Mouse (Mus musculus) cerebral cortex, adult 2 months (tissue): ENCODE results near the gene Dcdc2a.

ENCODE experiments used
- WGBS: fragments of 180-500 bp; shearing (Covaris S2); methylation state at CpG from one replicate; pipeline ENCODE4 v1.1.7; 2018; 5-methylcytosine and 5-hydroxymethylcytosine counted together

Gene Dcdc2a

GRCm38 (mm10) chr13:25055873-25056667 is at the start of gene Dcdc2a:
TSS of gene Dcdc2a (plus strand) at chr13:25056004.
- 4% methylated on average over 63 of the region's 63 CpGs for WGBS

DNA sequence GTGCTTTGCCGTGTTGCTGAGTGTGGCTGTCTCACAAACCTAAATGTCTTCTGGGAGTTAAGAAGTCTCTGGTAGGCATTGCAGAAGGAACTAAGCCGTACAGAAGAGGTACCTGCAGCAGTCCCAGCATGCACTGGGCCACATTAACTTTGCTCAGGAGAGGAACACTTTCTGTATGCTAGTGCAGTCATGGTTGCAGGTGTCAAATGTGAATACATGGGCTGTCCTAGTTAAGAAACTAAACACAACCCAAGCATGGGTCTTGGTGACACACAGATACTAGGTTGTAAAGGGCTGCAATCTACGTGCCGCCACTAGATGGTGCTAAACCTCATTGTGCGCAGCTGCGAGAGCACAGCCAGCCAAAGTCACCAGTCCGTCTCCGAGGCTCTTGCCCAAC is 48.7 kb upstream of the Dcdc2a start:
- WGBS = 44% methylated on average over 8 of the region's 8 CpGs

DNA sequence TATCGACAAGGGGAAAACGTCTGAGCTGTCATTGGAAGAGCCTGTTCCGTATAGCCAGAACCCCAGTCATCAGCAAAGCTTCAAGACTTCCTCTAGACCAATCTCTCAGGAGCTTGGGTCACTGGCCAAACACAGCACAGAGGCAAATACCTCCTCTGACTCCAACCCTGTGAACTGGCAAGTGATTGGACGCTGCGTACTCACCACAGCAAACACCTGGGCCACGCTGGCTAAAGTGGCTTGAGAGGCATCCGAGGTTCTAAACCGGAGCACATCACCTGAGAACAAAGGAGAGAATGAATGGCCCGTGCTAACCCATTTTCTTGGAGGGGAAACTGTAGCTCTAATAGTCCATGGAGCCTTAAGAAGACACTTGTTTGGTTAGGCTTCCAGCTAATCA is 37.5 kb upstream of the Dcdc2a start:
- WGBS = 89% methylated on average over 9 of the region's 9 CpGs

GRCm38 (mm10) chr13:25019793-25020539 is 35.8 kb upstream of the Dcdc2a start, which contains the start of gene Mrs2:
TSS of gene Mrs2 (minus strand) at chr13:25020379.
- under 1% methylated on average over 76 of the region's 84 CpGs for WGBS

GRCm38 (mm10) chr13:25020540-25020892 is 35.3 kb upstream of the Dcdc2a start:
- WGBS = 38% methylated on average over 4 of the region's 4 CpGs

GRCm38 (mm10) chr13:25022386-25022785 is 33.4 kb upstream of the Dcdc2a start:
- 77% methylated on average over 4 of the region's 4 CpGs for WGBS

- WGBS = 75% methylated on average over 3 of the region's 3 CpGs
These were observed 32.7 kb upstream of the Dcdc2a start for GRCm38 (mm10) chr13:25023129-25023528.

DNA sequence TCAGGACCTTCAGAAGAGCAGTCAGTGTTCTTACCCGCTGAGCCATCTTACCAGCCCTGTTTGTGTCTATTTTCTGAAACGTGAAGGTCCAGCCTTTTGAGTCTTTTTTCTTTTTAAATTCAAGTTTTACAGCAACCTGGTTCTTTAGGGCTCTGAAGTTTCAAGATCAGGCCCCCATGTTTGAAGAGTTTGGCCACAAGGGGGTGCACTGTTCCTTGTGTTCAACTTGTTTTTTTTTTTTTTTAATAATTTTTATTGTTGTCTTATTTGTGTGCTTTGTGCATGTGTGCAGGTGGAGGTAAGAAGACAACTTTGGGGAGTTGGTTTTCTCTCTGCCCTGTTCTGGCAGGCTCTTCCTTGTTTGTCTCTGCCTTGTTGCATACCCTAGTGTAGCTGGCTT is 31.1 kb upstream of the Dcdc2a start:
- WGBS = 24% methylated on average over 2 of the region's 2 CpGs

DNA sequence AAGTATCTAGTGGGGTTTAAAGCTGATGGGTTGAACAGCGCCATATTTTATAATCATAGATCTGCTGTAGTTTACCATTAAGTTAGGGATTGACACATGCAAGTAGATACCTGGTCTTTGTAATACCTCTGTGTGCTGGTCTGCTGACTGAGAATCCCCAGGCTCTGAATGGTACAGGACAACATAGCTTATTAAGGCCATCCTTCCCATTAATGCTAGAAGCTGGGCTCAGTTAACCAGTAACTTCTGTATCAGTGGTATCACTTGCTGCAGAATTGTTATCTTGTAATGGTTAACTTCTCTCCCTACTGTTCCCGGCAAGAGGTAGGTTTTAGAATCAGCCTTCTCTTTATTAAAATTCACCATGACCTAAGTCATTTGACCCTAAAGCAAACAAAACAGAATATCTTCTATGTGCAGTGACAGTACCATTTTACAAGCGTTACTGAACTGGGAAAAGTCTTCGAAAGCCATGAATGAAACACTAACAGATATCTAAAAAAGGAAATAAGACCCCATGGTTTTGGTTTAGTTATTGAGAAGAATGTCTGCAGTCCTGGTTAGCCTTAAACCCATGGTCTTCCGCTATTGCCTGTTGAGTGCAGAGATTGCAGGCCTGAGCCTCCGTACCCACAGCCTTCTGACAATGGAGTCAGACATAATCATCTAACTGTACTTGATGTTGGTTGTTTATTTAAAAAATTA is 29.2 kb upstream of the Dcdc2a start:
- whole genome bisulfite sequencing = 96% methylated on average over 6 of the region's 6 CpGs

DNA sequence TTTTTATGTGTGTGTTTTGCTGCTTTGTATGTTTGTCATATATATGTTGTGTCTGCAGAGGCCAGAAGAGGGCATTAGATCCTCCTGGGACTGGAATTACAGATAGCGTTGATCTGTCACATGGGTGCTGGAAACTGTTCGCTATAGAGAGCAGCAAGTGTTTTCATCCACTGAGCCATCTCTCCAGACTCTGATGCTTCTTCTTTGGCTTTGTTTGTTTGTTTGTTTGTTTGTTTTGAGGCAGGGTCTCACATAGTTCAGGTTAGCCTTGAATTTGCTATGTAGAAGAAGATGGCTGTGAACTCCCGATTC is 28.7 kb upstream of the Dcdc2a start:
- 77% methylated on average over 3 of the region's 3 CpGs for WGBS

- 82% methylated on average over 2 of the region's 2 CpGs for WGBS
These were observed 16.3 kb upstream of the Dcdc2a start for GRCm38 (mm10) chr13:25039488-25039887.

DNA sequence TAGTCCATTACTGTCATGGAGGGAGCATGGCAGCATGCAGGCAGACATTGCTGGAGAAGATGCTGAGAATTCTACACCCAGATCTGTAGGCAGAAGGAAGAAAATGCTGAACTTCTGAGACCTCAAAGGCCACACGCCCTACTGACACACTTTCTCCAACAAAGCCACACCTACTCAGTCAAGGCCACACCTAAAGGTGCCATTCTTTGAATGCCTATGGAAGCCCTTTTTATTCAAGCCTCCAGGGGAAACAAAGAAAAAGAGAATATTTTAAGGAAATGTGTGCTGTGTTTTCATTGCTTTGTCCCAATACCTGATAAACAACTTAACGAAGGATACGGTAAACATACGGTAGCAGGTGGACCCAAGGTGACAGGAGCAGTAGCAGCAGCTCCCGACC is 3.1 kb upstream of the Dcdc2a start:
- 94% methylated on average over 5 of the region's 5 CpGs for WGBS

DNA sequence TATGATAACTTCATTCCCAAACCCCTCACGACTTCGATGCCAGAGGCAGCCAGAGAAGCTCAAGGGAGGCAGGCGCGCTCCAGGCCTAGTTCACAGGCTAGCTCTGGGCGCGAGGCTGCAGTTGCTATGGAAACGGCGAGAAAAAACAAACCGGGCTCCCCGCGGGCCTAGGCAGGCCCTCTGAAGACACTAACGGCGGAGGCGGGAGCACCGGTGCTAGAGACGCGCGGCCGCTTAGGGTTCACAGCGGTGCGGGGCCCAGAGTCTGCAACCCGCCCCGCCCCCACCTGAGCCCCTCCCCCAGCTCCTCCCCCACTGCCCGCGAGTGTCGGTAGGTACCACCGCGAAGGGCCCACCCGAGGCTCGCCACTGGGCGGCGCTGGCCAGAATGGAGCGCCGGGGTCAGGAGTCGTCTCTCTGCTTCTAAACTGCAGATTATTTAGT is 671 bp upstream of the Dcdc2a start:
- under 1% methylated on average over 35 of the region's 35 CpGs for WGBS

GRCm38 (mm10) chr13:25066659-25067058 is 10.9 kb downstream of the Dcdc2a start:
- 97% methylated on average over 2 of the region's 2 CpGs for WGBS

DNA sequence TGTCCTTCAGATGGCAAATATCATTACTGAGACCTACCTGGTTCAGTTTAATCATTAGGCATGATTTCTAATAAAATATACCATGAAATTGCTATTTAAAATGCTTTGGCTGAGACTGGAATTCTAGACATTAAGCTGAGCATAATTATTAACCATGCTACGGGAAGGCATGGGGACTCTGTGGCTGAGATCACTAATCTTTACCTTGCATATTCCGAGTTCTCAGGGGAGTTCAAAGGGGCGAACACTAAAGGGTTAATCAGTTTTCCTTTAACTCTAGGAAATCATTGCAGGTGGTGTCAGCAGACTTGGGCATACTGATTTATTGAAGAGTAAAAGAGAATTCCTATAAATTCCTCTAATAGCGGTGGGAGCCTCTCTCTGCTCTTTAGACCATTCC is 11.4 kb downstream of the Dcdc2a start:
- WGBS = 95% methylated on average over 4 of the region's 4 CpGs

DNA sequence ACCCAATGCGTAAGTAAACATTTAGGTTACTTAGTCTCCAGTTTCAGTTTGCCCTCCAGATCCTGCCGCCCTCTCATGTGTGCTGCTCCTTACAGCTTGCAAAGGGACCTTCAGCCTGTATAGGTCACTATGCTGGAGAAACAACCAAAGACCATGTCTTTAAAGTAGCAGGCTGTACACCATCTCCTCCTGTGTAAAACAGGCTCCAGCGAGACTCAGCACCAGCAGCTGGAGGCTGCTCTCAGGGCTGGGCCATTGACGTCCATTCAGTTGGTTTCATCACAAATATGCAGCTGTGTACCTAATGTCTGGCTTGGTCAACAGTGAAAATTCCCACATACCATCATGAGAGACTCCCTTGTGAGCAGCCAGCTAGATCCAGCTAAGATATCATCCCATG is 14.0 kb downstream of the Dcdc2a start:
- WGBS = 86% methylated on average over 4 of the region's 4 CpGs

GRCm38 (mm10) chr13:25070791-25071190 is 15.0 kb downstream of the Dcdc2a start:
- WGBS = 88% methylated on average over 4 of the region's 4 CpGs

DNA sequence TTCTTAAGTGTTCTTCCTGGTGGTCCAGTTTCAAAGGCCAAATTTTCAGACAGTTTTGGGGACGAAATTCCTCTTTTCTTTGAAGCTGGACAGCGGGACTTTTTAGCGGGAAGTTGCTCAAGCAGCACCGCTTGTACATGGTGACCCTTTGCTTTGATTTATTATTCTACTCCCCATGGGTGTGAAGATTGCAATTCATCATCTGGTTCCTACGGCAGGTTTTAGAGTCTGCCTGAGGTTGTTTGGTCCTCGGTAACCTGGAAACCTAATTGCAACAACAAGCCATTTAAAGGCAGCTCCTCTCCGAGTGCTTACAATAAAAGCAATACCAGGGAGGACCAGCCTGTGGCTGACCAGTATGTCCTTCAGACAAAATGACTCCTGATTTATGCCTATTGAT is 21.5 kb downstream of the Dcdc2a start:
- WGBS = 52% methylated on average over 7 of the region's 7 CpGs

- WGBS = 35% methylated on average over 15 of the region's 15 CpGs
These were observed 27.4 kb downstream of the Dcdc2a start for GRCm38 (mm10) chr13:25083144-25083572.

DNA sequence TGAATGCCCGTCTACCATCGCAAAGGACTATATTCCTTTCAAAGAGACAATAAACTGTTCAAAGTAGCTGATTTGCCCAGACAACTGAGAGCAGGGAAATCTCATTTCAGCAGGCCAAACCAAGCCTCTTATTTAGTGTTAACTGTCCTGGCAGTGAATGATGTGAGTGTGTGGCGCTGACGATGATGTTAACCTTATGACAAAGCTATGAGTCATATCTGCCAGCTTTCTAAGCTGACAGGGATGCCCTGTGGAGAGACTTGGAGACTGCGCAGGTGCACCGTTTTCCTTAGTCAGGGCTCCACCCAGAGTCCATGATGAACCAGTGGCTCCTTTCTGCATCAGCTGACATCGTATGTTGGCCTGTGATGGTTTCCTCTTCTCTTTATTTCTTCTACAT is 29.3 kb downstream of the Dcdc2a start:
- 91% methylated on average over 7 of the region's 7 CpGs for WGBS

DNA sequence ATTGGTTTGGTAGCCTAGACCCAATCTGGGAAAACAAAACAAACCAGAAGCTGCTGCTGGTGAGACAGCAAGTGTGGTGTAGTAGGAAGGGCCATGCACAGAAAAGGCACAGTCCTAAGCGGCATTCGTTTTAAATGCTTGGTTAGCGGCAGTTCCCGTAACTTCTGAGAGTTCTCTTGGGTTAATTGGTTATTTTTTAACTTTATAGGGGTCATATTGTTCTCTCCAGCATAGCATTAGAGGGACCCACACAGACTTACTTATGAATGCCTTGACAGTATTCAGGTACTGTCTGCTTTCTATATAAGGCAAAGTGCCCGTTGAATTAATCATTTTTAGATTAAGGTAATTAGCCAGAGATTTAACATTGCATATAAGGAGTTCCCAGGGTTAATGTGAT is 35.5 kb downstream of the Dcdc2a start:
- WGBS = 76% methylated on average over 5 of the region's 5 CpGs

GRCm38 (mm10) chr13:25093776-25094175 is 38.0 kb downstream of the Dcdc2a start:
- 95% methylated on average over 4 of the region's 4 CpGs for WGBS

DNA sequence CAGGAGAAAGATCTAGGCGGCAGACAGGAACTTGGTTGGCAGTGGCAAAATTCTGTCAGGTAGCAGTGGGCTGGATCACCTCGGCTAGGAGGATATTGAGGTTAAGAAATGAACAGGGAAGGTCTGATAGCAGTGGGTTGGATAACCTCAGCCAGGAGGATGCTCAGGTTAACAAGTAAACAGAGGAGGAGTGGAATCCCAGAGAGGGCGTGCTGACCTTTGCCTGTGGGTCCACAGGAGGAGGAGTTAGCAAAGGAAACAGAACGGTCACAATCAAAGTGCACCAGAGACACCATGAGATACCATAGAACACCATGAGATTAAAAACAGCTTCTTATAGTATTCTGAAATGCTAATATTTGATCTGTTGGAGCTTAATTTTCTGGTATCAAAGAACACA is 38.6 kb downstream of the Dcdc2a start:
- 89% methylated on average over 4 of the region's 4 CpGs for WGBS
